Mouse (Mus musculus) kidney, embryonic 16.5 days (tissue): ENCODE results near the gene 3100002H09Rik. TPM values are rescaled to one million over a fixed set of nuclear protein-coding genes. Genes with fewer than 3 reads are reported as not detected.

Experiments used
- ATAC-seq: fragments of 200-750 bp; cut with Nextera tagmentation; 2 replicates; pipeline ENCODE4 v1.8.0; 2017; ENCODE audit warnings: moderate TSS enrichment; ENCODE audit not compliant: low FRiP score, low TSS enrichment
- H3K27ac ChIP-seq: fragments of 300-500 bp; sonication (generic); 2 replicates; pipeline ENCODE4 v1.5.1; 2014; ENCODE audit warnings: low read length
- H3K27me3 ChIP-seq: fragments of 300-500 bp; sonication (generic); 2 replicates; pipeline ENCODE4 v1.6.1; 2014; ENCODE audit warnings: low read length, control low read depth, mixed read lengths; ENCODE audit not compliant: insufficient read depth
- H3K36me3 ChIP-seq: fragments of 300-500 bp; sonication (generic); 2 replicates; pipeline ENCODE4 v1.6.1; 2014; ENCODE audit warnings: low read length, control low read depth, mixed read lengths; ENCODE audit not compliant: insufficient read depth
- H3K4me1 ChIP-seq: fragments of 300-500 bp; sonication (generic); 2 replicates; pipeline ENCODE4 v1.6.1; 2014; ENCODE audit warnings: low read length, control low read depth, mixed read lengths; ENCODE audit not compliant: insufficient read depth
- H3K4me2 ChIP-seq: fragments of 300-500 bp; sonication (generic); replicated peaks from 2 replicates; pipeline ENCODE4 v1.6.1; 2014; ENCODE audit warnings: low read depth, low read length
- H3K4me3 ChIP-seq: fragments of 300-500 bp; sonication (generic); 2 replicates; pipeline ENCODE4 v1.5.1; 2014; ENCODE audit warnings: mild to moderate bottlenecking, low read length
- H3K9ac ChIP-seq: fragments of 300-500 bp; sonication (generic); replicated peaks from 2 replicates; pipeline ENCODE4 v1.6.1; 2014; ENCODE audit warnings: low read length
- H3K9me3 ChIP-seq: fragments of 300-500 bp; sonication (generic); 2 replicates; pipeline ENCODE4 v1.6.1; 2016; ENCODE audit warnings: low read length, control low read depth
- WGBS: fragments of 180-500 bp; shearing (Covaris S2); extraction: QIAGEN DNeasy Blood & Tissue Kit; methylation state at CpG from one replicate; pipeline ENCODE4 v1.1.7; 2014; 5-methylcytosine and 5-hydroxymethylcytosine counted together
- polyA plus RNA-seq: library from polyadenylated mRNA; unstranded; fragments of >200 nt; fragmentation: Nextera tagmentation; extraction: Ambion mirVana; gene quantifications from 2 replicates; pipeline ENCODE4 v1.2.1, GENCODE M21; 2015

Gene 3100002H09Rik
- polyA plus RNA-seq, 1 experiment from 2014 or later: 0.19 TPM

GRCm38 (mm10) chr4:124618599-124618998 lies 8.0 kb upstream of the 3100002H09Rik start:
- Histone ChIP-seq H3K9me3 (no peaks in the 10 kb centered on the region), H3K27ac (no peak overlapping the region), H3K36me3 (no peaks in the 10 kb centered on the region), H3K27me3 (peaks cover 6% of the 10 kb centered on the region; the same call in 1 of the 2 replicates), H3K4me2 (peak overlapping the region; percentile 7; the same call in 1 of the 2 replicates), H3K4me3 (no peak overlapping the region), H3K4me1 (0 out of 2 replicates have a peak, but pooled peaks cover 7% of the 10 kb centered on the region), H3K9ac (no peak overlapping the region)
- 13% methylated on average over 16 of the region's 16 CpGs for WGBS
- no peak for ATAC-seq

GRCm38 (mm10) chr4:124616636-124617035 lies 6.0 kb upstream of the 3100002H09Rik start:
- no peaks in the 10 kb centered on the region for H3K36me3 ChIP-seq
- H3K27me3 ChIP-seq: peaks cover 13% of the 10 kb centered on the region; the same call in 1 of the 2 replicates
- H3K4me3 ChIP-seq: no peak overlapping the region
- WGBS: 43% methylated on average over 1 of the region's 1 CpGs
- no peak overlapping the region for H3K9ac ChIP-seq
- H3K4me2 ChIP-seq: no peak overlapping the region
- H3K27ac ChIP-seq: no peak overlapping the region
- no peak for ATAC-seq
- no peaks in the 10 kb centered on the region for H3K9me3 ChIP-seq
- H3K4me1 ChIP-seq: 0 out of 2 replicates have a peak, but pooled peaks cover 7% of the 10 kb centered on the region

- no peaks in the 10 kb centered on the region for H3K36me3 ChIP-seq
- H3K4me1 ChIP-seq: 0 out of 2 replicates have a peak, but pooled peaks cover 7% of the 10 kb centered on the region
- H3K4me3 ChIP-seq: no peak overlapping the region
- H3K4me2 ChIP-seq: no peak overlapping the region
- no peaks in the 10 kb centered on the region for H3K9me3 ChIP-seq
- ATAC-seq: no peak
- H3K9ac ChIP-seq: no peak overlapping the region
- WGBS: 53% methylated on average over 9 of the region's 9 CpGs
- H3K27ac ChIP-seq: no peak overlapping the region
- peaks cover 16% of the 10 kb centered on the region; the same call in 1 of the 2 replicates for H3K27me3 ChIP-seq
These were observed 5.4 kb upstream of the 3100002H09Rik start for GRCm38 (mm10) chr4:124615986-124616385.

- 0 out of 2 replicates have a peak, but pooled peaks cover 7% of the 10 kb centered on the region for H3K4me1 ChIP-seq
- H3K4me2 ChIP-seq: no peak overlapping the region
- no peaks in the 10 kb centered on the region for H3K36me3 ChIP-seq
- H3K27me3 ChIP-seq: peaks cover 16% of the 10 kb centered on the region; the same call in 1 of the 2 replicates
- no peak for ATAC-seq
- H3K27ac ChIP-seq: no peak overlapping the region
- H3K4me3 ChIP-seq: no peak overlapping the region
- no peak overlapping the region for H3K9ac ChIP-seq
- H3K9me3 ChIP-seq: no peaks in the 10 kb centered on the region
- WGBS: 33% methylated on average over 14 of the region's 14 CpGs
These were observed 4.9 kb upstream of the 3100002H09Rik start for GRCm38 (mm10) chr4:124615406-124615960.

GRCm38 (mm10) chr4:124614189-124614588 lies 3.6 kb upstream of the 3100002H09Rik start:
- Histone ChIP-seq H3K9me3 (no peaks in the 10 kb centered on the region), H3K27ac (no peak overlapping the region), H3K4me1 (0 out of 2 replicates have a peak, but pooled peaks cover 7% of the 10 kb centered on the region), H3K36me3 (no peaks in the 10 kb centered on the region), H3K4me2 (no peak overlapping the region), H3K4me3 (no peak overlapping the region), H3K9ac (no peak overlapping the region), H3K27me3 (peaks cover 16% of the 10 kb centered on the region; the same call in 1 of the 2 replicates)
- peak; percentile 20; the same call in 1 of the 2 replicates for ATAC-seq
- 0% methylated on average over 1 of the region's 1 CpGs for WGBS

GRCm38 (mm10) chr4:124611768-124612167 lies 1.2 kb upstream of the 3100002H09Rik start:
- H3K36me3 ChIP-seq: no peaks in the 10 kb centered on the region
- whole genome bisulfite sequencing: 65% methylated on average over 4 of the region's 4 CpGs
- no peak overlapping the region for H3K4me3 ChIP-seq
- peaks cover 16% of the 10 kb centered on the region; the same call in 1 of the 2 replicates for H3K27me3 ChIP-seq
- 0 out of 2 replicates have a peak, but pooled peaks cover 4% of the 10 kb centered on the region for H3K4me1 ChIP-seq
- no peak overlapping the region for H3K4me2 ChIP-seq
- H3K9me3 ChIP-seq: no peaks in the 10 kb centered on the region
- ATAC-seq: no peak
- no peak overlapping the region for H3K9ac ChIP-seq
- H3K27ac ChIP-seq: no peak overlapping the region

- H3K27me3 ChIP-seq: peaks cover 18% of the 10 kb centered on the region; the same call in 1 of the 2 replicates
- H3K4me2 ChIP-seq: no peak overlapping the region
- H3K9ac ChIP-seq: no peak overlapping the region
- H3K9me3 ChIP-seq: no peaks in the 10 kb centered on the region
- H3K27ac ChIP-seq: no peak overlapping the region
- H3K36me3 ChIP-seq: no peaks in the 10 kb centered on the region
- no peak overlapping the region for H3K4me3 ChIP-seq
- H3K4me1 ChIP-seq: 0 out of 2 replicates have a peak, but pooled peaks cover 1% of the 10 kb centered on the region
- no peak for ATAC-seq
- 54% methylated on average over 2 of the region's 2 CpGs for WGBS
These were observed 537 bp downstream of the 3100002H09Rik start for GRCm38 (mm10) chr4:124610066-124610465.

GRCm38 (mm10) chr4:124607166-124607565 lies 3.4 kb downstream of the 3100002H09Rik start:
- Histone ChIP-seq H3K36me3 (no peaks in the 10 kb centered on the region), H3K4me3 (no peak overlapping the region), H3K9me3 (no peaks in the 10 kb centered on the region), H3K27me3 (peaks cover 21% of the 10 kb centered on the region; the same call in 1 of the 2 replicates), H3K4me2 (no peak overlapping the region), H3K4me1 (no peaks in the 10 kb centered on the region), H3K9ac (no peak overlapping the region), H3K27ac (no peak overlapping the region)
- WGBS: 69% methylated on average over 8 of the region's 8 CpGs
- ATAC-seq: no peak

GRCm38 (mm10) chr4:124606180-124606579 lies 4.4 kb downstream of the 3100002H09Rik start:
- H3K4me2 ChIP-seq: no peak overlapping the region
- no peak overlapping the region for H3K27ac ChIP-seq
- ATAC-seq: 0 out of 2 replicates have a peak, but pooled peaks have one; percentile 27
- 88% methylated on average over 3 of the region's 3 CpGs for WGBS
- H3K36me3 ChIP-seq: no peaks in the 10 kb centered on the region
- no peaks in the 10 kb centered on the region for H3K9me3 ChIP-seq
- H3K27me3 ChIP-seq: peaks cover 18% of the 10 kb centered on the region; the same call in 1 of the 2 replicates
- H3K4me3 ChIP-seq: no peak overlapping the region
- H3K4me1 ChIP-seq: no peaks in the 10 kb centered on the region
- H3K9ac ChIP-seq: no peak overlapping the region

GRCm38 (mm10) chr4:124605255-124605654 lies 5.3 kb downstream of the 3100002H09Rik start:
- Histone ChIP-seq H3K36me3 (no peaks in the 10 kb centered on the region), H3K4me3 (no peak overlapping the region), H3K4me2 (no peak overlapping the region), H3K27ac (no peak overlapping the region), H3K4me1 (no peaks in the 10 kb centered on the region), H3K9ac (no peak overlapping the region), H3K27me3 (peaks cover 18% of the 10 kb centered on the region; the same call in 1 of the 2 replicates), H3K9me3 (no peaks in the 10 kb centered on the region)
- ATAC-seq: no peak
- 50% methylated on average over 5 of the region's 5 CpGs for WGBS
